In the genomic region with DNA sequence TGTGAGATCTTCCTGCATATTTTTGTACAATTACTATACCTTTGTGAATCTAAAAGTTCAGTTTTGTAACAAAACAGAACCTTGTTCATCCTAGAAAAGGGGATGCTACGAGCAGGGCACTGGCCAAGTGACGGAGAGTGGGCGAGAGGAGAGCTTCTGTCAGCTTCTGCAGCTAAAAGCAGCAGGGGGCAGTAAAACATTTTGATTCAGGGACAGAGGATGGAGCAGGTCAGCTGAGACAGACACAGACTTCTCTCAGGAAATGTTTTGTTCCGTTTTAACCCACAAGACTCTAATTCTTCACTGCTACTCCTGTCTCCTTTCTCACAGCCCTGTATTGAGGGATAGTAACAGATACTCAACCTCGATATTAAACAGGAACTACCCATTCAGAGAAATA, we compare ENCODE assay signal across 8 mouse cellular contexts. TPM values are rescaled to one million over a fixed set of nuclear protein-coding genes. Genes with fewer than 3 reads are reported as not detected.
DNase-seq lines count a peak whose midpoint lies in the region; ATAC-seq and TF ChIP-seq lines count a peak whose summit lies in the region.

No protein-coding gene starts in this region.

- no peak overlapping the region for H3K4me2 ChIP-seq in hindbrain, embryonic 16.5 days (ENCODE audit: low read length)
- H3K4me2 ChIP-seq in midbrain, embryonic 13.5 days (replicated peaks) = no peak overlapping the region

- WGBS in heart, adult 2 months = 31% methylated on average over 5 of the region's 5 CpGs
- WGBS in hindbrain, embryonic 16.5 days = 31% methylated on average over 5 of the region's 5 CpGs
- 24% methylated on average over 5 of the region's 5 CpGs for WGBS in midbrain, embryonic 13.5 days

- peak; percentile 63 for ATAC-seq in hindbrain, embryonic 16.5 days
- ATAC-seq in midbrain, embryonic 13.5 days = peak; percentile 80
- ATAC-seq in CD4-positive, CD25-positive, alpha-beta regulatory T cell, adult 4 months = no peak

- TF ChIP-seq CTCF in heart, adult 2 months (IDR thresholded peaks at IDR 0.05) = peak; percentile 50

- no peak for TF ChIP-seq EP300 in heart, adult 2 months (IDR thresholded peaks at IDR 0.05; ENCODE audit: insufficient read depth, low read depth, low read length)

- H3K4me1 ChIP-seq in heart, adult 2 months (ENCODE audit: control insufficient read depth, insufficient read depth, low read length) = no peaks in the 10 kb centered on the region; the same call in 1 of the 2 replicates
- H3K4me1 ChIP-seq in hindbrain, embryonic 16.5 days (ENCODE audit: control insufficient read depth, insufficient read depth, low read depth, low read length) = no peaks in the 10 kb centered on the region; the same call in 1 of the 2 replicates
- H3K4me1 ChIP-seq in midbrain, embryonic 13.5 days (replicated peaks) = no peaks in the 10 kb centered on the region

- no peaks in the 10 kb centered on the region for H3K27me3 ChIP-seq in heart, adult 2 months (ENCODE audit: control insufficient read depth, insufficient read depth, low read length)
- H3K27me3 ChIP-seq in hindbrain, embryonic 16.5 days (replicated peaks; ENCODE audit: control insufficient read depth, insufficient read depth, low read length) = no peaks in the 10 kb centered on the region
- H3K27me3 ChIP-seq in midbrain, embryonic 13.5 days = no peaks in the 10 kb centered on the region

- intact Hi-C loops in heart, adult 2 months (cut with DNase I) = loop anchor here (10.0 kb wide), 2 partner anchors 77 to 307 kb away; no protein-coding TSS in a partner anchor

- H3K27ac ChIP-seq in heart, adult 2 months = no peak overlapping the region
- no peak overlapping the region for H3K27ac ChIP-seq in hindbrain, embryonic 16.5 days (ENCODE audit: low read depth, low read length)
- no peak overlapping the region for H3K27ac ChIP-seq in midbrain, embryonic 13.5 days

- no peak overlapping the region for H3K4me3 ChIP-seq in heart, adult 2 months
- H3K4me3 ChIP-seq in hindbrain, embryonic 16.5 days (ENCODE audit: low read length) = no peak overlapping the region
- no peak overlapping the region for H3K4me3 ChIP-seq in midbrain, embryonic 13.5 days (replicated peaks)

- H3K79me2 ChIP-seq in heart, adult 2 months (replicated peaks; ENCODE audit: control insufficient read depth, insufficient read depth, low read length) = no peaks in the 10 kb centered on the region

- no peak overlapping the region for H3K9ac ChIP-seq in heart, adult 2 months (ENCODE audit: low read depth, low read length)
- H3K9ac ChIP-seq in hindbrain, embryonic 16.5 days (ENCODE audit: low read depth, low read length) = no peak overlapping the region
- no peak overlapping the region for H3K9ac ChIP-seq in midbrain, embryonic 13.5 days (replicated peaks)

- H3K9me3 ChIP-seq in hindbrain, embryonic 16.5 days (ENCODE audit: control insufficient read depth, low read length) = no peaks in the 10 kb centered on the region
- H3K9me3 ChIP-seq in midbrain, embryonic 13.5 days = no peaks in the 10 kb centered on the region

- no peak for DNase-seq in heart, adult 2 months
- DNase-seq in heart, adult 8-10 months (ENCODE audit: low spot score) = no peak
- peak; percentile 14 for DNase-seq in right cerebral cortex, postnatal 4 days
- no peak for DNase-seq in right cerebral cortex, postnatal 25 days
- no peak for DNase-seq in adrenal gland, adult 8-10 months

- no peak for TF ChIP-seq POLR2A in heart, adult 2 months (IDR thresholded peaks at IDR 0.05; ENCODE audit: insufficient read depth, low read depth, low read length)

- H3K36me3 ChIP-seq in heart, adult 2 months (ENCODE audit: control insufficient read depth, insufficient read depth, low read length) = no peaks in the 10 kb centered on the region
- H3K36me3 ChIP-seq in hindbrain, embryonic 16.5 days (ENCODE audit: control insufficient read depth, insufficient read depth, low read length) = no peaks in the 10 kb centered on the region
- no peaks in the 10 kb centered on the region for H3K36me3 ChIP-seq in midbrain, embryonic 13.5 days

RNA-seq across cellular contexts. Expression of a gene that starts 55.1 kb away (rescaled TPM):
- total RNA-seq in heart, adult 2 months (2021) = 1 to 10 TPM; 3.3 to 4.5 TPM
- 1.8 and 3.1 TPM in 2 replicates for polyA plus RNA-seq in heart, adult 2 months (2012; rRNA removed)
- 1 to 10 TPM; 3.5 to 5.9 (median 4.7) TPM for total RNA-seq in heart, adult 8-10 months (2022)
- 17.8 and 21.9 TPM in 2 replicates for polyA plus RNA-seq in hindbrain, embryonic 16.5 days (2015; fragmentation: Nextera tagmentation; extraction: Ambion mirVana)
- 29.1 and 37.8 TPM in 2 replicates for polyA plus RNA-seq in midbrain, embryonic 13.5 days (2015; fragmentation: Nextera tagmentation; extraction: Ambion mirVana)
- under 1 TPM in 1 of 2 experiments, not detected in 1; 0.31 TPM for polyA plus RNA-seq in CD4-positive, CD25-positive, alpha-beta regulatory T cell, adult 4 months (2017; shearing (Covaris generic))
- total RNA-seq in adrenal gland, adult 8-10 months (2022) = 10 to 100 TPM; 13.0 to 18.6 (median 15.4) TPM
